Mouse (Mus musculus) T-helper 1 cell (primary cell): ENCODE measurements around the gene Gpc3.
"Not testable (repeated sequence)": the region's sequence is repeated elsewhere in the genome, so short reads cannot be mapped to it uniquely, and the experiment has no call there.

Experiments used
- in situ Hi-C: fragments of 300-600 bp; cut with MboI, MseI; formaldehyde crosslinking; loops from one replicate; pipeline ENCODE4 v1.15.1; 2025; ENCODE audit warnings: high pct_unique_total_duplicates

The Gpc3 gene

GRCm38 (mm10) chrX:52282070-52282469, 331.7 kb downstream of the Gpc3 start:
- in situ Hi-C loops, result no loop called here

- in situ Hi-C loops, result no loop called here
Observed at GRCm38 (mm10) chrX:52281103-52281900, 332.4 kb downstream of the Gpc3 start.

DNA sequence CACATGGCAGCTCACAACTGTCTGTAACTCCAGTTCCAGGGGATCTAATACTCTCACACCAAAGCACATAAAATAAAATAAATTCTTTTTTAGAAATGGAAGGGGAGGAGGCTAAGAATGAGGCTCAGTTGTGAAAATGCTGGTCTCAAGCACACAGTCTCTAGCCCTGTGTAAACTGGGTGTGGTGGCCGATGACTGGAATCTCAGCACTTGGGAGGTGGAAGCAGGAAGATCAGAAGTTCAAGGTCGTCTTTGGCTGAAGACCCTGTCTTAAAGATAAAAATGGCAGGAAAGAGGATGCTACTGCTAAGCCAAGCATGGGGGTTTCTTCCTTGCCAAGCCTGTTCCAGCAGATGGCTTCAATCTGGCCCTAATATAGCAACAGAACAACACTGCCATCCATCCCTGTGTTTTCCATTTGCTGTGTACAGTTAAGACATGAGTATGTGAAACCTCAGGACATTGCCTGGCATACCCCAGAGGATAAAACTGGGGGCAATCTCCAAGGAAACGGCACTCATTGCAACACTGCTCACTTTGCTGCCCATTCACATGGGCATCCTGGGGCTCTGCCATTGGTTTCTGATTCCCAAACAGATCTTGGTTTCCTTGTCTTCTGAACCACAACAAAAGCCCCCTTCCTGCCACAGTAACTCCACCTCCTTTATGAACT, 334.9 kb downstream of the Gpc3 start:
- in situ Hi-C loops, result loop anchor here (10.0 kb wide), 1 partner anchor 1036 kb away; no protein-coding TSS in a partner anchor

DNA sequence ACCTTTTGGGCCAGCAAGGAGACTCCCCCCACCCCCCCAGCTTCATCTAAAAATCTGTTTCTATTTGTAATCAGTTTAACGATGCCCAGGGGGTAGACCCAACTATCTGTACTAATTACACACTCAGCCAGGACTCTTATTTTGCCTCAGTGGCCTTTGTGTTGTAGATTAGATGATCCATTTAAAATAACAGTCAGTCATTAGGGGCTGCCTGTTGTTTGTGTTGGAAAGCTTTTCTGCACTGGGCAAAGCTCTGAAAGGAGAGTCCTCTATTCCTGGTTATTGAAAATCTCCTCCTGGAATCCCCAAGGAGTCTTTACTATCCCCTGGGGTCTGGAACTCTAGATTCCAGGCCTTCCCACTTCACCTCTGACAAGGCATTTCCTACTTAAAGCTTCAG, 336.2 kb downstream of the Gpc3 start:
- in situ Hi-C loops, result loop anchor here (10.0 kb wide), 1 partner anchor 1037 kb away; no protein-coding TSS in a partner anchor

DNA sequence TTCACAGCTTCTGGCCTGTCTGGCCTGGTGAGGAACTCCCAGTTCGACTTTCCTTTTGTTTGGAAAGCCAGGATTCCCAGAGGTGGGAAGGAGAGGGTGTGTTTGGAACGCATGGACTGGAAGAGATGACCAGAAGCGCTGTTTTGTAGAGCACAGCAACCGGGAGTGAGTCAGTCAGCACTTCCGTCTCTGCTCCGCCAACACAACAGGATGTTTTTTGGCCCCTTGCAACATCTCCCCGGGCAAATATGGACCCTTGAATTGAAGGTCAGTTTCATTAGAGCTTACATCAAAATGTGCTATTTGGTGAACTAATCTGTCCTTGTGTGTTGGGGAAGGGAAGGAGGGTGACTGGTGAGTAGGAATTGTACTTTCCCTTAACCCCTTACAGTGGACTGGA, 340.7 kb downstream of the Gpc3 start:
- in situ Hi-C loops, result loop anchor here (10.0 kb wide), 1 partner anchor 1042 kb away; no protein-coding TSS in a partner anchor

GRCm38 (mm10) chrX:52261991-52262390, 351.8 kb downstream of the Gpc3 start:
- in situ Hi-C loops, result no loop called here

DNA sequence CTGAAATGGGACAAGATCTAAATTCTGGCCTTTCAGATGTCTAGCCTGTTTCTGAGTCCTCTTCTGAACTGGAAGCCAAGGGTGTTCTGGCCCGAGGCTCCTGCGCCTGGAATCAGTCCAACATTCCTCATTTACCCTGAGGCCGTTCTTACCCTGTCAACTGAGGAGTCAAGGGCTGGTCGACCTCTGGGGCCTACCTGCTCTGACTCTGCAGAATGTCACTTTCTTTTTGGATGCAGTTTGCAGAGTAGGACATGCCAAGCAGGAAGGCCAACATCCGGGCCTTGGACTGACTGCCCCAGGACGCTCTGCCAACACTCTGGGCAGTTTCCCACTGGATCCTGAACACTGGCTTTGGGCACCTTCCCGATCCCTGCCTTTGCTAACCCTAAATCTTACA, 352.2 kb downstream of the Gpc3 start:
- in situ Hi-C loops, result no loop called here

GRCm38 (mm10) chrX:52259771-52260170, 354.0 kb downstream of the Gpc3 start:
- in situ Hi-C loops, result not testable (repeated sequence)

GRCm38 (mm10) chrX:52254526-52254925, 359.2 kb downstream of the Gpc3 start:
- in situ Hi-C loops, result no loop called here

DNA sequence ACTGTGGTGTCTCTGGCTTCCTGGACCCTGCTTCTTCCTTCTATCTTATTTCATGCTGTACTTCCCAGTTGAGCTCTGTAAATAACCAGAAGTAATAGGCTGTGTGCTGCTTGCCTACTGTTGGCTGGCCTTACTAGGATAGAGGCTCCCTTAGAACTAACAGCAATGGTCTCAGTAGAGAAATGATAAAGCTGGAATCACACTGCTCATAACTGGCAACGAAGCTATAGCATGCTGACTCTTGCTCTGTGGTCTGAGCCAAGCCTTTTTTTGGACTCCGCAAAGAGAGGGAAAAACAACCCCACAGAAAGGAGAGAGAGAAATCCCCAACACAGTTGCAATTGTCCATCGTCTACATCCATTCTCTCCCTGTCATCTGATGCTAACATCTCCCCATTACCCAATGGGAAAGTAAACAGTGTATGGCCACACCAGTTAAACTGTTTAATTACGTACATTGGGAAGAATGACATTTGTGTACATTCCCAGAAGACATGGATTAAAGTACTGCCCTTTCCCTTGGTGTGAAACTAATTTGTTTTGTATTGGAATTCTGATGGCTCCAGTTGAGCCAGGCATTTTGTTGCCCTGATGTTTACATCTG, 368.0 kb downstream of the Gpc3 start:
- in situ Hi-C loops, result no loop called here

- in situ Hi-C loops, result no loop called here
Observed at GRCm38 (mm10) chrX:52237470-52237869, 376.3 kb downstream of the Gpc3 start.

- in situ Hi-C loops, result no loop called here
Observed at GRCm38 (mm10) chrX:52231984-52232383, 381.8 kb downstream of the Gpc3 start.

DNA sequence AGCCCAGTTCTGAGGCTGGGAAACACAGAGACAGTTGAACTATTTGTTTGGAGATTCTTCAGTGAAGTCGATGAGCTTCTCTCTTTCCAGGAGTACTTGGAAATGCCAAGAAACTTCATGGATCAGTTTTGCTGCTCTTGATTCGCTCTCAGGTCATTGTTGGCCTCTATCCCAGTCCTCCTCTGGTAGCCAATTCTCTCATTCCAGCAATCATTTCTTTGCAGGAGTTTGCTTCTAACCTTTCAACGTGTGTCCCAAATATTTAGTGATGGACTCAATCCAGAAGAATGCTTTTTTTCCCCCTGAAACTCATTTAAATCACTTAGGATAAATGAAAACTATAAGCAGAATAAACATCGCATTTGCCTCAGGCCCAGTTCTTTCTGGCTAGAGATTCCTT, 383.0 kb downstream of the Gpc3 start:
- in situ Hi-C loops, result no loop called here
